Mouse (Mus musculus): ENCODE data around the gene Trim31. TPM values are rescaled to one million over a fixed set of nuclear protein-coding genes. Genes with fewer than 3 reads are reported as not detected.
"Not testable (repeated sequence)": the region's sequence is repeated elsewhere in the genome, so short reads cannot be mapped to it uniquely, and the experiment has no call there.

The Trim31 gene
- under 1 TPM in 1 of 2 experiments, not detected in 1; 0.15 TPM for total RNA-seq (2021)

DNA sequence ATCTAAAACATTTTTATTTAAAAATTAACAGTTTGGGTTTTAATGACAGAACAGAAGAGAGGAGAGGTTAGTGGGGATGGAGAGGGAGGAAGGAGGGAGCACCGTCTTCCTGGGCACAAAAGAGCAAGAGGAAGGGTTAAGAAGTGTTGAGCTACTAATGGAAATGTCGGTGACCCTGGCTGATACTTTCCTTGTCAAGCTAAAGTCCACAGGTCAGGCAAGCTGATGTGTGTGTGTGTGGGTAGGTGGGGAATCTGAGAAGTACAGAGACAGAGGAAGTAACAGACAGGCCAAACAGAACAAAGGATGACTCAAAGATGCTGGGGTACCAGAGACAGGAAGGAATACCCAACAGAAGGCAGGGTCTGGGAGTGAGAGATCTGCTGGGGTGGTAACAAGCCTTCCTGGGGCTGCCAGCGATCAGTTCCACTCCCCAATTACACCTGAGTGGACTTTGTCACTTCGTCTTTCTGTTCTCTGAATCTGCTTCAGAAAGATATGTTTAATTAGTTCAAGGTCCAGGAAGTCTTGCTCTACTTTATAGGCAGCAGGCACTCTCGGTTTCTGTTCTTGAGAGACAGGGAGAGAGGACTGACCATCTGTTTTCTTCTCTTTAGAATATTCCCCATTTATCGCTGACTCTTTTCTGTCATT lies at the start of gene Trim31:
Gene Trim31 (plus strand): TSS at position 567 of the 654 bp plus-strand sequence.
- DNase-seq (ENCODE audit: extremely low spot score in 1 of 2, low spot score in 1 of 2), result no peak

DNA sequence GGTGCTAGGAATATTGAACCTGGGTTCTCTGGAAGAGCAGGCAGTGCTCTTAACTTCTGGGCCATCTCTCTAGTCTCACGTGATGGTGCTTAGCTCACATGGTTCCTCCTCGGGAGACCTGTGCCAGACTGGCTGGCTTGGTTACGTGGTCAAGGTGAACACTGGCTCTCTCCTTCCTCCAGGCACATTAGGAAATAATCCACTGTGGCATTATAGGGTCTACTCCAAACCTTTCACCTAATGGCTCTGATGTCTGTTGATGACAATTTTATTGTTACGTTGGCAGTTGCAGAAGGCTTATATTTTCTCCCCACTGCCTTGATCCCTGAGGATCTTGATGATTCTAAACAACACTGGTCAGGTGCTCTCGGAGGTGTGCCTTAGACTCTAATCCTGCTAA lies 49.0 kb upstream of the Trim31 start:
- no peak for DNase-seq (ENCODE audit: extremely low spot score in 1 of 2, low spot score in 1 of 2)

DNA sequence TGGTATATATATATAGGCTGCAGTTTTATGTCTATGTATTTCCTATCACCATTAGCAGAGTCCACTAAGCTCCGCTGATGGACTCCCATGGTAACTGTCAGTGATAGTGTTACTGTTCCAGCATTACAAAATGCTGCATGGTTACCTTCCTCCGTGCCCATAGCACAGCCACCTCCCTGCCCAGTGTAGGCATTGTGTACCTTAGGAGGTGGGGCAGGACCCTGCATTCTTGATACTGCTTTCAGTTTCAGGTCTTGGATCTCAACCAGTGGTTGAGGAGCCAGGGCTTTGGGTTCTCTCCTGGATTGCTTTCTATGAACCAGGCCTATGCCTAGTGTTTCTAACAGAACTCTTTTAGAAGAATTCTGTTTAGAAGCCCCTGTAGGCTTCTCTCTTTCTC lies 47.9 kb upstream of the Trim31 start:
- DNase-seq (ENCODE audit: extremely low spot score in 1 of 2, low spot score in 1 of 2), result no peak

DNA sequence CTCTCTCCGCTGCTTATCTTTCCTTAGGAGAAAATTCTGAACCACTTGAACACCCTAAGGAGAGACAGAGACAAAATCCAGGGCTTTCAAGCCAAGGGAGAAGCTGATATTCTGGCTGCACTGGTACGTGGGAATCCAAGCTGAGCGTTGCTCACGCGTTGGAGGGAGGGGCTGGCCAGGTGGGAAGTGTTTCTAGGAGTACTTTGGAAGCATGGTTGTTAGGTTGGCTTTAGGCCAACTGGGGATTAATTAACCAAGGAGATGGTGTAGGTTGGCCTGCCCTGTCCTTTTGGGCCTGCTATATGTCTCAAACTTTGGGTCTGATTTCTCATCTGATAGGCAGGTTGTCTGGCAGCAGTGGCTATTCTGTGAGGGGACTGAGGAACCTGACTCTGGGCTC lies 46.7 kb upstream of the Trim31 start:
- no peak for DNase-seq (ENCODE audit: extremely low spot score in 1 of 2, low spot score in 1 of 2)

DNA sequence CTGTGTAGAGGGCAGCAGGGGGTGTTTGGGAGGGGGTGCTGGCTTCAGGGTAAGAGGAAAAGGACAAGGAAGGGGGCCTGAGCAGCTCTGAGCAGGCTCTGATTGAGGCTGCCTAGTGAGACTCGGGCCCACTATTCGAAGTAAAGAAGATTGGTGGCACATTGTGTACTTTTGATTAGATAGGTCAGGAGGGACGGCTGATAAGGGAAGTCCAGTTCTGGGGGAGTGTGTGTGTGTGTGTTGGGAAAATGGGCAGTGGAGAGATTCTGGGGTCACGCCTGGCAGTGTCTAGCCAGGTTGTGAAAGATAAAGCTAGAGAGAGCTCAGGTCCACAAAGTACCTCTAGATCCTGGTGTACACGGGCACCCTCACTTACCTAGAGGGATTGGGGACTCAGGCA lies 46.3 kb upstream of the Trim31 start:
- no peak for DNase-seq (ENCODE audit: extremely low spot score in 1 of 2, low spot score in 1 of 2)

DNA sequence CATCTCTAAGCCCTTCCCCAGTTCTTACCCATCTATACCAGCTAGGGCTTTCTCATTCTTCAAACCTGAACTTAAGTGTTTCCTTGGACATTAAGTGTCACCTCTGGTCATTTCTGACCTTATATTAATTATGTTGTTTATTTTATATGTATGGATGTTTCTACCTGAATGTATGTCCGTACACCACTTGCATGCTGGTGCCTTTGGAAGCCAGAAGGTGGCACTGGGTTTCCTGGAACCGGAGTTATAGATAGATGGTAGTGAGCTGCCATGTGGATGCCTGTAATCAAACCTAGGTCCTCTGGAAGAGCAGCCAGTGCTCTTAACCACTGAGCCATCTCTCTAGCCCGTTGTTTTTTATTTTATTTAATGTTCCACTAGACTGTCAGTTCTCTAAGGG lies 42.4 kb upstream of the Trim31 start:
- no peak for DNase-seq (ENCODE audit: extremely low spot score in 1 of 2, low spot score in 1 of 2)

DNA sequence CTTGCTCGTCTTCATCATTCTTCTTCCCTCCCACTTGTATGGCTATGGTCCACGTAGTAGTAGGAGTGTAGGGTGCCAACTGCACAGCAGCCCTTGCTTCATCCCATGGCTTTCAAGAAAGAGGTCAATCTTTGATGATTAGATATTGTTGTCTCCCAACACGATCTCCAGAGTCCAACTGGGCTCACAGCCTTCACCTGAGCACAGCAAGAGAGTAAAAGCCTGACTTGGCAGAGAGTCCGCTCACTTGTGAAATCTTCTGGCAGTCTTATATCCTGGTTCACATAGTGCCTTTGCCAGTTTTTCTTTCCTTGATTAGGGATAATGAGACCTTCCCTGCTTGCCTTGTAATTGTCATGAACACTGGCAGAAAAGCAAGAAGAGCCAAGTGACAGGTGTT lies 41.7 kb upstream of the Trim31 start:
- no peak for DNase-seq (ENCODE audit: extremely low spot score in 1 of 2, low spot score in 1 of 2)

DNA sequence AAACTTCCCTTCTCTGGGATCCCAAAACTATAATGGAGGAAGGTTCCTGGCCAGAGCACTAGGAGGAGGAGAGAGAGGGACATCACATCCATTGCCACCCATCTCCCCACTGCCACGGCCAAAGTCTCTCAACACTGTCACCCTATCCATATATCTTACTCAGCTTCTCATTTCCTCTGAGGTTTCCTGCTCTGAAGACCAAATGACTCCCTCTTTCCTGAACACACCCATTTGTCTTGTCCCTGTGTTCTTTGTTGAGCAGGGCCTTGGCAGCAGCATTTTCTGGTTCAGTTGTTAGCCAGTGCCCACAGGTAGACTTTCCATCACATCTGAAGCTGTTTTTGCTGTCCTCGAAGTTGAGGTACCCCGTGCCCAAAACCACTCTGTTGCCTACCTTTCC lies 39.7 kb upstream of the Trim31 start:
- no peak for DNase-seq (ENCODE audit: extremely low spot score in 1 of 2, low spot score in 1 of 2)

DNA sequence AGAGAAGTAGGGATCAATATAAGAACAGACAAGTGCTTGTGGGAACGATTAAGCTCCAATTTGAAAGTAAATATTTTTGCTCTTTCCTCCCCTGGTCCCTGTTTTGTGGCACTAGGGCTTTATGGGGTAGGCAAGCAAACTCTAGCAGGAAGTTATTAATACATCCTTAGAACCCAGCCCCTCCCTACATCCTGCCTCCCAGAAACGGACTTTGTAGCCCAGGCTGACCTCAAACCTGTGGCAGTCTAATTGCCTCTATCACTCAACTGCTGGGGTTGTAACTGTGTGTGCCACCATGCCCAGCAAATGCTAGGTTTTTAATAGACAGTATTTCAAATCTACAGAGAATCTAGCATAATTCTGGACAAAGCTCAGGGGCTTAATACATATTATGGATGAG lies 36.2 kb upstream of the Trim31 start:
- no peak for DNase-seq (ENCODE audit: extremely low spot score in 1 of 2, low spot score in 1 of 2)

DNA sequence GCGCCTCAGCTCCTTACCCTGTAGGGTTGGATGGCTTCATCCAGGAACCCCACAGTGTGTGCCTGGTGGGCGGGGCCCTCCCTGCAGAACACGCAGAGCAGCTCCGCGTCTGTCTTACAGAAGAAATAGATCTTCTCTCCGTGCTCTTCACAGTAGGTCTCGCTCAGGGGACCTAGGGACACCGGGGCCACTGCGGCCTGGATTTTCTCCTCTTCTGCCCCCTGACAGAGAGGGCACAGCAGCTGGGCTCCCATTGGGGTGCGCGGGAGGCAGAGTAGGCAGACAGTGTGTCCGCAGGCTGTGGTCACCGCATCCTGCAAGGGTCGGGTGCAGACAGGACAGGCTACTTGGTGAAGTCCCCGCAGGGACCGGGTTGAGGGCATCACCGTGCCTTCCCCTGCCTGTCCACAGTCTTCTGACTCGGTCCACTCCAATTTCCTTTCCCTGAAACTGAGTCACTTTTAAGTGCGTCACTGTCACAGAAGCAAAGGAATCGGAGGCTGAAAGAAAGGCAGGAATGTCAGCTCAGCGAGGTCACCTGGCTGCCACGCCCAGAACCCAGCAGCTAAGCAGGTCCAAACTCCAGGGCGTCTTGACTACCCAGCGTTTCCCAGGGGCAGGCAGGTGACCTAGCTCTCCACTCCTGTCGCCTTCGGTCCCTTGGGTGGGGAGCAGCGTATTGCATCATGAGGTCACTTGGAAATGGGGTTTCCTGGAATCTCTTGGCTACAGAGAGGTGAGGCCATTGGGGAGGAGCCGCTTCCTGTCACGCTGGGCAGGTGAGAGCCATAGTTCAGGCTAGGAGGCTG lies 31.0 kb upstream of the Trim31 start, which contains the start of gene Trim15:
Gene Trim15 (minus strand): TSS at position 492 of the 809 bp plus-strand sequence.
- DNase-seq (ENCODE audit: extremely low spot score in 1 of 2, low spot score in 1 of 2), result no peak

DNA sequence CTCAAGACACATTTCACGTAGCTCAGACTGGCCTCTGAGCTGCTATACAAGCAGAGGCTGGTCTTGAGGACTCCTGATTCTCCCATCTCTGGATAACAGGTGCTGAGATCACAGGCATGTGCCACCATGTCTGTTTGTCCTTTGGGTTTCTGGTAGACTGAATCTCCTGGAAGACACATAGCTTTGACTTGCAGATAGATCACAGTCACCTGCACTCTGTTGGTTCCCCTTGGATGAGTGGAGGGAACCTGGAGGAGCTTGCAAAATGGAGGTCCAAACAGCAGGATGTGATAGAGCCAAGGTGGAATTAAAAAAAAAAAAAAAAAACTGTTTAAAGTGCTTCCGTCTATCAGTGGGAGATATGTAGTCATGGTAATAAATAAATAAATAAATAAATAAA lies 29.1 kb upstream of the Trim31 start:
- no peak for DNase-seq (ENCODE audit: extremely low spot score in 1 of 2, low spot score in 1 of 2)

DNA sequence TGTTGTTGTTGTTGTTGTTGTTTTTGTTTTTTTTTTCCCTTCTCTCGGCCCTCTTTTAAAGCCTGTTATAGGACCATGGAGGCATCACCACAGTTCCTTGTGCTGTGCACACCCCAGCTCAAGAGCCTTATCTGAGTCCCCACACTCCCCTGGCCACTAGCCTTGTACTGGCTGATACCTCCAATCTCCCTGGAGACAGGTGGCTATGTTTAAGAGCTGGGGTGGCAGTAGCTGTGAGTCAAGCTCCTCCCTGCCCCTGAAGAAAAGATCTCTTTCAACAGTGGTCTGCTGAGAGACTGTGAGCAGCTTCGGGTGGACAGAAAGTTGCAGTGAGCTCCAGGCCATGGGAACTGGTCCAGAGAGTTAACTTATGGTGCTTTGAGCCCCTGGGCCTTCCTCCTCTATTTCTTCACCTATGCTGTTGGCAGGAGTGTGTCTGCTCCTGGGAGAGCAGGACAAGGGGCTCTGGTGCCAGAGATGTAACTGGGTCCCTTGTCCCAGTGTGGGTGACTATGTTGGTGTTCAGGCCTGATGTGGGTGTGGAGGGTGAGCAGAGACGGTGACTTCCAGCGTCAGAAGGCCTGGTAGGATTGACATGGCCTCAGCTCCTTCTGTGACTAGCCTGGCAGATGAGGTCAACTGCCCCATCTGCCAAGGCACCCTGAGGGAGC lies 28.5 kb upstream of the Trim31 start, which contains the start of gene Trim10:
Gene Trim10 (plus strand): TSS at position 291 of the 671 bp plus-strand sequence.
- DNase-seq (ENCODE audit: extremely low spot score in 1 of 2, low spot score in 1 of 2), result no peak

DNA sequence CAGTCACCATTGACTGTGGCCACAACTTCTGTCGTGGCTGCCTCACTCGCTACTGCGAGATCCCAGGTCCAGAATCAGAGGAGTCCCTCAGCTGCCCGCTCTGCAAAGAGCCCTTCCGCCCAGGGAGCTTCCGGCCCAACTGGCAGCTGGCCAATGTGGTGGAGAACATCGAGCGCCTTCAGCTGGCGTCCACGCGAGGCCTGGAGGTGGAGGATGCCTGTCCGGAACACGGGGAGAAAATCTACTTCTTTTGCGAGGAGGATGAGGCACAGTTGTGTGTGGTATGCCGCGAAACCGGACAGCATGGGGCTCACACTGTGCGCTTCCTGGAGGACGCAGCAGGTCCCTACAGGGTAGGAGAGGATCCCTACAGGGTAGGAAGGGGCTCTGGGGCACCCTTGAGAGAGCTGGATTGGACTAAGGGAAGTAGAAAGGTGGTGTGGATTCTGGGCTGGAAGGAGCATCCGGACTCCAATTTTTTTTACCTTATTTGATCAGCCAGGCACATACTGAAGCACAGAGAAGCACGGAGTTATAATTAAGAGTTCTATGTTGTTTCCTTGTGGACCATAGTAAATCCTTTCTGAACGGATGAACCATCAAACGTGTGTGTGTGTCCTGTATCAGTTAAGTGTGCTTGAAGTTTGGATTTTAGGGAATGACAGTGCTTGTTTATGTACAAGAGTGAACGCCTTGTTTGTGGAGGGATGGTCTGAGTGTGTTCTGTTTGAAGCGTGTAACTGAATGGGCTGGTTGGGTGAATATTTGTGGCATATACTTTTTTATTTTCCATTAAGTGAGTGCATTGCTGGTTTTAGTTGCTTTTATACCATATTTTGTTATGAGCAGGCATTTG lies 27.7 kb upstream of the Trim31 start:
- peak in 1 of 2 experiments; percentile 8 for DNase-seq (ENCODE audit: extremely low spot score in 1 of 2, low spot score in 1 of 2)

DNA sequence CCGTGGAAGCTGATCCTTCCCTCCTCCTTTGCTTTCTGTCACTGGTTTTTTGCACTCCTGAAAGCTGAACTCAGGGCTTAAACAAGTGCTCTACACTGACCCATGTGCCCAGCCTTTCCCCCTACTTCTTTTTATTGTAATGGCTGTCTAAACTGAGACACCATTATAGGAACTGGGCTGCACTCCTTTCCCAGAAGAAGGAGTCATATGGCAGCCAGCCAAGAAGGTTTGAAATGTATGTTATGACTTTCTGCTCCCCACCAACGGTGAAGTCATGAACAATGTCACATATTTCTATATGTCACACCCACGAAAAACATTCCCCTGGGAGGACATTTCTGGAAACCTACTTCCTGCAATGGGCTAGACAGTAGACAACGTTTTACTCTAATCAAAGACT lies 23.3 kb upstream of the Trim31 start:
- DNase-seq (ENCODE audit: extremely low spot score in 1 of 2, low spot score in 1 of 2), result no peak

DNA sequence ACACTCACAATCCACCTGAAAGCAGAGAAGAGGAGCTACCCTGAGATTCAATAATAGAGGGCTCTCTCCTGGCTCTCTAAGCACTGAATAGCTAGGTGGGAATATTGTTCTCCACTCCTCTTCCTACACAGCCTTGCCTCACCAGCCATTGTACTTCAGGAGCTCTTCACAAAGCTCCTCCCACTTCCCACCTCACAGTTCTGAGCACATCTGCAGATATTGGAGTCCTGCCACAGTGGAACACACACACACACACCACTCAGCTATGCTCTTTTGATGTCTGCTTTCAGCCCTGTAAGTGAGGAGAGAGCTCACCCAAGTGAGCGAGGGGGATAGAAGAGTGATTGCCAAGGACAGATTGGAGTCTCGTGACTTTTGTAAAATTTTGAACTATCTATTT lies 14.6 kb upstream of the Trim31 start:
- DNase-seq (ENCODE audit: extremely low spot score in 1 of 2, low spot score in 1 of 2), result no peak

DNA sequence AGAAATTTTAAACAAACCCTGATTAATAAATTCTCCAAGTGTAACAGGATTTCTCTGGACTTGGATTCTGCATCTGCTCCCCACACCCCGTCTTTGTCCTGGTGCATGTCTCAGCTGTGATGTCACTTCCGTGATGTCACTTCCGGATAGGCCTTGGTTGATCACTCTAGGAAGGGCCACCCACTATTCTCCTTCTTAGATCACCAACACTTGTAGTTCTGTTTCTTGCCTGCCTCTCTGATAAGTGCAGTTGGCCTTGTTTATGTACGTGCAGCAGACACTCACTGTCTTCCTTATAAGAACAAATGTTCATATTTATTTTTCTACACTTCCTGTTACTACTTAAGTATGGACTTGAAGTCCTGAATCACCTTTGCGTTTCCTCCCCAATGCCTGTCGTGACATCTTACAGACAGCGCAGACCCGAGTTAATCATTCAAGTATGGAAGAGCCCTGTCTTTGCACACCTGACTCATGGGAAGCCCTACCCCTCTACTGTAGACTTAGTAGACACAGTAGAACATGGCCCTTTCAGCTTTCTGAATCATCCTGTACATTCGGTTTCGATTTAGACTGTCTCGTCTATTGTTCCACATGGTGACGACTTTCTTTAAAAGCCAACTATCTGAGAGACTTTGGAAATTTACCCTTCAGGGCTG lies 12.7 kb upstream of the Trim31 start:
- no peak for DNase-seq (ENCODE audit: extremely low spot score in 1 of 2, low spot score in 1 of 2)

DNA sequence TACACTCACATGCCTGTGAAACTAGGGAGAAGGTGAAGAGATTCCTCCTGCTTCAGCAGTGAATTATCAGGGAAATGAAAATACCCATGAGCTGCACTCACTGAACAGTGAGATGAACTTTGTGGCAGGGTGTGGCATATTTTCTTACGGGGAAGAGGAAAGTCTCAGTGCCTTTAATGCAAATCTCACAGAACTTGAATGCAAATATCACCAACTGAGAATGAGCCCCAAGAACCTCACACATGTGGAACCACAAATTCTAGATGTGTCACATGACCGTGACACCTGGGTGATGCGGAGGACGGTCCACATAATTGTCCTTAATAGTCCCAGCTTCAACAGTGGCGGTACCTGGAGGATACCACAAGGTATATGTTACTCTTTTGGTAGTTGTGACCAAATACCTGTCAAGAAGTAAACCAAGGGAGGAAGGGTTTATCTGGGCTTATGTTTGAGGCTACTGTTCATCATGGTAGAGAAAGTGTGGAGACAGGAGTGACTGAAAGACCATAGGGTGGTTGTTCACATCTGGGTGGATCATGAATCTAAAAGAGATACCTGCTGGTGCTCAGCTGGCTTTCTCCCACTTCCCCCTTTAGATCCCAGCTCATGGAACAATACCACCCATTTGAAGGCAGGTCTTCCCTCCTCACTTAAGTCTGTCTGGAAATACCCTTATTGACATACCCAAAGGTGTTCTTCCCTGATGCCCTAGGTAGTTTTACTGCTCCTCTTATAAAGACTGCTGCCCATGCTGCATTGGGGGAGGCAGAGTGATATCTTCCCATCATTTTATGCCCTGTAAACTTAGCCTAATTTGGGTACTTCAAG lies 7.6 kb upstream of the Trim31 start, which contains the start of gene Trim40:
Gene Trim40 (minus strand): TSS at position 51 of the 831 bp plus-strand sequence.
- no peak for DNase-seq (ENCODE audit: extremely low spot score in 1 of 2, low spot score in 1 of 2)

DNA sequence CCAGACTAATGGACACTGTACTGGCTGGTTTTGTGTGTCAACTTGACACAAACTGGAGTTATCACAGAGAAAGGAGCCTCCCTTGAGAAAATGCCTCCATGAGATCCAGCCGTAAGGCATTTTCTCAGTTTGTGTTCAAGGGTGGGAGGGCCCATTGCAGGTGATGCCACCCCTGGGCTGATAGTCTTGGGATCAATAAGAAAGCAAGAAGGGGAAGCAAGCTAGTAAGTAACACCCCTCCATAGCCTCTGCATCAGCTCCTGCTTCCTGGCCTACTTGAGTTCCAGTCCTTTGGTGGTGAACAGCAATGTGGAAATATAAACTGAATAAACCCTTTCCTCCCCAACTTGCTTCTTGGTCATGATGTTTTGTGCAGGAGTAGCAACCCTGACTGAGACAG lies 6.4 kb upstream of the Trim31 start:
- DNase-seq (ENCODE audit: extremely low spot score in 1 of 2, low spot score in 1 of 2), result not testable (repeated sequence)

DNA sequence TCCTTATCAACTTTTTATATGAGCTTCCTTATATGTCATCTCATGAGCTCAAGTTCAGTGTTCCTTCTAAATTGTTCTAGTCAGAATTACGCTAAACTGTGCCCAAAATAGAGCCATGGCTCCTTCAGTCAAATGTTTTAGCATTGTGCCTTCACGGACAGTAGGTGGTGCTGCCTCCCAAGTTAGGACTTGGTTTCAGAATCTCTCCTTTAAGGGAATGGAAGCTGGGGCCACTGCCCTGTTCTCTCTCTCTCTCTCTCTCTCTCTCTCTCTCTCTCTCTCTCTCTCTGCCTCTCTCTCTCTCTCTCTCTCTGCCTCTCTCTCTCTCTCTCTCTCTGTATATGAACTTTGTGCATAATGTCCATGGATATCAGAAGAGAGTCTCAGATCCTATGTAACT lies 5.6 kb upstream of the Trim31 start:
- DNase-seq (ENCODE audit: extremely low spot score in 1 of 2, low spot score in 1 of 2), result peak; percentile 24 to 56

All from layer of hippocampus, postnatal 25 days (tissue).